ENCODE assay signal across 8 mouse cellular contexts in genomic region chr19:14890241-14891089, GRCm38 (mm10).
DNase-seq lines count a peak whose midpoint lies in the region; ATAC-seq lines count a peak whose summit lies in the region.

No protein-coding gene starts in this region.

- H3K27ac ChIP-seq in forebrain, embryonic 15.5 days (replicated peaks), result peak overlapping the region; percentile 72
- peak overlapping the region; percentile 64 for H3K27ac ChIP-seq in limb, embryonic 10.5 days
- H3K27ac ChIP-seq in neural tube, embryonic 15.5 days (replicated peaks), result peak overlapping the region; percentile 77

- WGBS in forebrain, embryonic 15.5 days, result under 1% methylated on average over 21 of the region's 21 CpGs
- under 1% methylated on average over 21 of the region's 21 CpGs for WGBS in limb, embryonic 10.5 days
- 2% methylated on average over 21 of the region's 21 CpGs for WGBS in neural tube, embryonic 15.5 days

- ATAC-seq in cerebellum, adult (ENCODE audit: insufficient number of reproducible peaks, low FRiP score, low TSS enrichment), result peak; percentile 43; the same call in 1 of the 2 replicates
- ATAC-seq in forebrain, embryonic 15.5 days (replicated peaks), result peak; percentile 91
- ATAC-seq in neural tube, embryonic 15.5 days (ENCODE audit: low FRiP score), result peak; percentile 88

- peaks cover 39% of the 10 kb centered on the region for H3K4me1 ChIP-seq in forebrain, embryonic 15.5 days
- peaks cover 35% of the 10 kb centered on the region for H3K4me1 ChIP-seq in limb, embryonic 10.5 days
- peaks cover 39% of the 10 kb centered on the region for H3K4me1 ChIP-seq in neural tube, embryonic 15.5 days

- H3K4me2 ChIP-seq in forebrain, embryonic 15.5 days (replicated peaks), result peak overlapping the region; percentile 51
- H3K4me2 ChIP-seq in neural tube, embryonic 15.5 days, result peak overlapping the region; percentile 55

- H3K27me3 ChIP-seq in forebrain, embryonic 15.5 days, result peaks cover 13% of the 10 kb centered on the region
- peaks cover 42% of the 10 kb centered on the region for H3K27me3 ChIP-seq in limb, embryonic 10.5 days (ENCODE audit: low read depth, poor library complexity, severe bottlenecking)
- H3K27me3 ChIP-seq in neural tube, embryonic 15.5 days (replicated peaks), result peaks cover 13% of the 10 kb centered on the region

- DNase-seq in adrenal gland, adult (ENCODE audit: inconsistent age in 2 of 2, low spot score in 1 of 2), result peak; percentile 27 to 75
- DNase-seq in adrenal gland, postnatal 4 days (ENCODE audit: low spot score in 2 of 2), result no peak
- DNase-seq in kidney, adult 18-20 months, result peak; percentile 68
- DNase-seq in limb, embryonic 10.5 days (ENCODE audit: low spot score), result peak; percentile 80
- DNase-seq in thymus, postnatal 36 days, result no peak

- no peaks in the 10 kb centered on the region for H3K36me3 ChIP-seq in forebrain, embryonic 15.5 days
- no peaks in the 10 kb centered on the region for H3K36me3 ChIP-seq in limb, embryonic 10.5 days
- H3K36me3 ChIP-seq in neural tube, embryonic 15.5 days, result no peaks in the 10 kb centered on the region

- no peaks in the 10 kb centered on the region for H3K9me3 ChIP-seq in forebrain, embryonic 15.5 days
- H3K9me3 ChIP-seq in limb, embryonic 10.5 days (replicated peaks), result no peaks in the 10 kb centered on the region
- no peaks in the 10 kb centered on the region for H3K9me3 ChIP-seq in neural tube, embryonic 15.5 days (replicated peaks)

- H3K4me3 ChIP-seq in forebrain, embryonic 15.5 days, result peak overlapping the region; percentile 28
- peak overlapping the region; percentile 38 for H3K4me3 ChIP-seq in limb, embryonic 10.5 days
- peak overlapping the region; percentile 22; the same call in 1 of the 2 replicates for H3K4me3 ChIP-seq in neural tube, embryonic 15.5 days (replicated peaks)

- H3K9ac ChIP-seq in forebrain, embryonic 15.5 days (replicated peaks), result peak overlapping the region; percentile 36
- peak overlapping the region; percentile 24; the same call in 1 of the 2 replicates for H3K9ac ChIP-seq in neural tube, embryonic 15.5 days (replicated peaks)

Comparison
In these comparisons a context has a peak if more than half of its experiments do, and no peak if none do; other contexts are left out.
1. DNase-seq: peak in adrenal gland, adult (2 of 2), kidney, adult 18-20 months (single experiment) and limb, embryonic 10.5 days (single experiment); none in adrenal gland, postnatal 4 days (0 of 2) and thymus, postnatal 36 days (0 of 2).
2. Peak in every context shown above with its lines, with median percentiles within 50 percentile points of each other: ATAC-seq, H3K27ac ChIP-seq and H3K4me3 ChIP-seq.